Mouse (Mus musculus) gastrocnemius, adult 8-10 months (tissue): ENCODE measurements around the gene Uevld. TPM values are rescaled to one million over a fixed set of nuclear protein-coding genes. Genes with fewer than 3 reads are reported as not detected.

Source experiments
- DNase-seq, 2 experiments: peaks; one replicate each; pipeline ENCODE4 v3.0.0; 2022; ENCODE audit warnings: low spot score in 2 of 2
- total RNA-seq, 4 experiments: library from RNA; stranded (reverse); gene quantifications; 2 replicates each; pipeline ENCODE4 v1.2.4; 2022

Gene Uevld
- total RNA-seq, 4 experiments from 2014 or later: 10.8 to 18.9 (median 12.1) TPM

- DNase-seq: no peak
Observed at GRCm38 (mm10) chr7:46876841-46877240, 81.5 kb downstream of the Uevld start.

Other genes with a start within 250 kb of the Uevld start
- 1 to 10 TPM; 2.5 to 3.7 (median 3.4) TPM for gene Saal1, start 247.8 kb downstream of the Uevld start, total RNA-seq
- gene Saa3, start 242.8 kb downstream of the Uevld start, total RNA-seq: not detected
- gene Saa4, start 225.9 kb downstream of the Uevld start, total RNA-seq: not detected
- gene Saa1, start 215.5 kb downstream of the Uevld start, total RNA-seq: not detected
- gene Saa2, start 206.7 kb downstream of the Uevld start, total RNA-seq: not detected
- 10 to 100 TPM; 12.2 to 17.4 (median 14.0) TPM for gene Hps5, start 162.5 kb downstream of the Uevld start, total RNA-seq
- 10 to 100 TPM; 14.7 to 18.4 (median 16.6) TPM for gene Gtf2h1, start 162.4 kb downstream of the Uevld start, total RNA-seq
- 1,000 to 10,000 TPM; 2,911 to 3,222 (median 3,007) TPM for gene Ldha, start 117.1 kb downstream of the Uevld start, total RNA-seq
- not detected for gene Ldhc, start 97.3 kb downstream of the Uevld start, total RNA-seq
- 10 to 100 TPM; 50.3 to 64.8 (median 57.9) TPM for gene Tsg101, start 38.6 kb downstream of the Uevld start, total RNA-seq
- gene Gm9999, start 25.1 kb upstream of the Uevld start, total RNA-seq: not detected
- gene Spty2d1, start 49.9 kb upstream of the Uevld start, total RNA-seq: 1 to 10 TPM; 3.6 to 4.8 (median 4.3) TPM
- gene Tmem86a, start 92.1 kb upstream of the Uevld start, total RNA-seq: 1 to 10 TPM; 4.1 to 7.5 (median 5.0) TPM
- not detected for gene Ptpn5, start 175.2 kb upstream of the Uevld start, total RNA-seq
- gene Mrgpra6, start 246.4 kb upstream of the Uevld start, total RNA-seq: not detected